Mouse (Mus musculus) spleen, postnatal 4 days (tissue): ENCODE results near the gene B3galt6.

Experiments used
- DNase-seq, 2 experiments: peaks; one replicate each; pipeline ENCODE4 v3.0.0; 2022; ENCODE audit warnings: low spot score in 2 of 2

Gene B3galt6

GRCm38 (mm10) chr4:155992241-155992905 is at the start of gene B3galt6, which contains the start of gene Sdf4:
Gene B3galt6, minus strand, starts transcription at chr4:155992649.
Gene Sdf4, plus strand, starts transcription at chr4:155992872.
- DNase-seq: peak; percentile 85 to 94

- peak in 1 of 2 experiments; percentile 67 for DNase-seq
Measured at GRCm38 (mm10) chr4:156034901-156035300, 42.5 kb upstream of the B3galt6 start.

- no peak for DNase-seq
Measured at GRCm38 (mm10) chr4:156034301-156034700, 41.9 kb upstream of the B3galt6 start.

- peak; percentile 51 to 76 for DNase-seq
Measured at GRCm38 (mm10) chr4:156033476-156034119, 41.1 kb upstream of the B3galt6 start.

GRCm38 (mm10) chr4:156032856-156033255 is 40.4 kb upstream of the B3galt6 start:
- no peak for DNase-seq

GRCm38 (mm10) chr4:156031593-156032391 is 39.3 kb upstream of the B3galt6 start:
- DNase-seq: peak; percentile 45 to 73

GRCm38 (mm10) chr4:156031255-156031592 is 38.8 kb upstream of the B3galt6 start:
- no peak for DNase-seq

- no peak for DNase-seq
Measured at GRCm38 (mm10) chr4:156030651-156031118, 38.2 kb upstream of the B3galt6 start.

- no peak for DNase-seq
Measured at GRCm38 (mm10) chr4:156028580-156028979, 36.1 kb upstream of the B3galt6 start.

- DNase-seq: peak in 1 of 2 experiments; percentile 69
Measured at GRCm38 (mm10) chr4:156026013-156026412, 33.6 kb upstream of the B3galt6 start, which contains the start of gene Tnfrsf18. Gene Tnfrsf18, plus strand, starts transcription at chr4:156026164.

GRCm38 (mm10) chr4:156024184-156024583 is 31.7 kb upstream of the B3galt6 start:
- no peak for DNase-seq

GRCm38 (mm10) chr4:156023520-156023919 is 31.1 kb upstream of the B3galt6 start:
- no peak for DNase-seq

- no peak for DNase-seq
Measured at GRCm38 (mm10) chr4:156021942-156022419, 29.5 kb upstream of the B3galt6 start.

GRCm38 (mm10) chr4:156021381-156021780 is 28.9 kb upstream of the B3galt6 start:
- DNase-seq: no peak

- no peak for DNase-seq
Measured at GRCm38 (mm10) chr4:156019771-156020170, 27.3 kb upstream of the B3galt6 start.

GRCm38 (mm10) chr4:156014436-156014835 is 22.0 kb upstream of the B3galt6 start:
- DNase-seq: no peak

GRCm38 (mm10) chr4:156013637-156014036 is 21.2 kb upstream of the B3galt6 start, which contains the start of gene Tnfrsf4:
Gene Tnfrsf4, plus strand, starts transcription at chr4:156013843.
- DNase-seq: no peak

- DNase-seq: no peak
Measured at GRCm38 (mm10) chr4:156008369-156008768, 15.9 kb upstream of the B3galt6 start.

GRCm38 (mm10) chr4:156004109-156004508 is 11.7 kb upstream of the B3galt6 start:
- DNase-seq: no peak

GRCm38 (mm10) chr4:155993606-155994005 is 1.2 kb upstream of the B3galt6 start:
- DNase-seq: no peak

- DNase-seq: peak; percentile 96 to 98
Measured at GRCm38 (mm10) chr4:155992906-155993547, 578 bp upstream of the B3galt6 start.

GRCm38 (mm10) chr4:155991908-155992230 is 580 bp downstream of the B3galt6 start:
- no peak for DNase-seq
